Mouse (Mus musculus) stomach, embryonic 14.5 days (tissue): ENCODE data around the gene Atxn1. TPM values are rescaled to one million over a fixed set of nuclear protein-coding genes. Genes with fewer than 3 reads are reported as not detected.

Source experiments
- ATAC-seq: fragments of 200-750 bp; cut with Nextera tagmentation; 2 replicates; pipeline ENCODE4 v1.8.0; 2017; ENCODE audit warnings: low read depth, moderate TSS enrichment; ENCODE audit not compliant: insufficient number of reproducible peaks, insufficient read depth, low FRiP score
- H3K27ac ChIP-seq: fragments of 300-500 bp; sonication (generic); 2 replicates; pipeline ENCODE4 v1.5.1; 2014; ENCODE audit warnings: mild to moderate bottlenecking, low read length, moderate library complexity, mixed read lengths
- H3K27me3 ChIP-seq: fragments of 300-500 bp; sonication (generic); 2 replicates; pipeline ENCODE4 v1.6.1; 2014; ENCODE audit warnings: low read length, control low read depth, mixed read lengths; ENCODE audit not compliant: control insufficient read depth, insufficient read depth
- H3K36me3 ChIP-seq: fragments of 300-500 bp; sonication (generic); 2 replicates; pipeline ENCODE4 v1.6.1; 2014; ENCODE audit warnings: mild to moderate bottlenecking, control low read depth, low read length, moderate library complexity, mixed read lengths; ENCODE audit not compliant: control insufficient read depth, insufficient read depth
- H3K4me1 ChIP-seq: fragments of 300-500 bp; sonication (generic); 2 replicates; pipeline ENCODE4 v1.6.1; 2014; ENCODE audit warnings: low read length, control low read depth, mixed read lengths; ENCODE audit not compliant: control insufficient read depth, insufficient read depth
- H3K4me2 ChIP-seq: fragments of 300-500 bp; sonication (generic); replicated peaks from 2 replicates; pipeline ENCODE4 v1.6.1; 2014; ENCODE audit warnings: low read depth, low read length, control low read depth
- H3K4me3 ChIP-seq: fragments of 300-500 bp; sonication (generic); 2 replicates; pipeline ENCODE4 v1.5.1; 2014; ENCODE audit warnings: low read depth, low read length, control low read depth
- H3K9ac ChIP-seq: fragments of 300-500 bp; sonication (generic); replicated peaks from 2 replicates; pipeline ENCODE4 v1.6.1; 2014; ENCODE audit warnings: low read depth, mild to moderate bottlenecking, control low read depth, low read length, moderate library complexity, mixed read lengths
- H3K9me3 ChIP-seq: fragments of 300-500 bp; sonication (generic); 2 replicates; pipeline ENCODE4 v1.6.1; 2016; ENCODE audit warnings: low read depth, low read length, control low read depth; ENCODE audit not compliant: control insufficient read depth
- WGBS: fragments of 180-500 bp; shearing (Covaris S2); extraction: QIAGEN DNeasy Blood & Tissue Kit; methylation state at CpG from one replicate; pipeline ENCODE4 v1.1.7; 2014; 5-methylcytosine and 5-hydroxymethylcytosine counted together
- polyA plus RNA-seq: library from polyadenylated mRNA; unstranded; fragments of >200 nt; fragmentation: Nextera tagmentation; extraction: Ambion mirVana; gene quantifications from 2 replicates; pipeline ENCODE4 v1.2.1, GENCODE M21; 2014

Atxn1 gene
- polyA plus RNA-seq, 1 experiment from 2014 or later = 6.5 TPM

DNA sequence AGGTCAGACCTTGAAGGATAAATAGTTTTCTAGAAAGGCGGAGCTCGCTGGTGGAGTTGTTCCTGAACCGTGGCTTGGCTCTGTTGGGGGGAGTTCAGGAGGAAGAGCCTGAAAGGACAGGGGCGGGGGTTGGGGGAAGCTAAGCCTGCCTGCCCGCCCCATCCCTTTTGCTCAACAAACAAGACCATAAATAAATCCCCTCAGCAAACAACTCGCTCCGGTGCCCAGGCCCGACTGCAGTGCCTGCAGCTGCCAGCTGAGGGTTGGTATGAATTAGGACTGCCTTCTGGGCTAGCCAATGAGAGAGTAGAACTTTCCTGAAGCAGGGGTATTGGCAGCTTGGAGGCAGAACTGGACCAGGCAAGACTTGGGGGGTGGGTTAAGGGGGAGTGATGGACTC lies 456.3 kb downstream of the Atxn1 start:
- peak overlapping the region; percentile 33; the same call in 1 of the 2 replicates for H3K27ac ChIP-seq
- peak overlapping the region; percentile 97 for H3K4me2 ChIP-seq
- H3K9me3 ChIP-seq = no peaks in the 10 kb centered on the region
- ATAC-seq = no peak; the same call in 1 of the 2 replicates
- no peaks in the 10 kb centered on the region for H3K36me3 ChIP-seq
- H3K27me3 ChIP-seq = no peaks in the 10 kb centered on the region
- peaks cover 18% of the 10 kb centered on the region; the same call in 1 of the 2 replicates for H3K4me1 ChIP-seq
- H3K4me3 ChIP-seq = peak overlapping the region; percentile 51
- WGBS = 6% methylated on average over 8 of the region's 8 CpGs
- no peak overlapping the region for H3K9ac ChIP-seq

- H3K9me3 ChIP-seq = no peaks in the 10 kb centered on the region
- peak within 1 kb of the TSS; percentile 51 for H3K4me3 ChIP-seq
- peak; percentile 90 for ATAC-seq
- no peaks in the 10 kb centered on the region for H3K27me3 ChIP-seq
- H3K4me2 ChIP-seq = peak within 1 kb of the TSS; percentile 97
- peak within 1 kb of the TSS; percentile 34 for H3K9ac ChIP-seq
- peak within 1 kb of the TSS; percentile 48; the same call in 1 of the 2 replicates for H3K27ac ChIP-seq
- WGBS = 2% methylated on average over 63 of the region's 63 CpGs
- H3K4me1 ChIP-seq = 0 out of 2 replicates have a peak, but pooled peaks cover 12% of the 10 kb centered on the region
- H3K36me3 ChIP-seq = no peaks in the 10 kb centered on the region
Observed at GRCm38 (mm10) chr13:45507274-45508229, 457.3 kb downstream of the Atxn1 start, which contains the start of gene Gmpr. TSS of gene Gmpr (plus strand) at chr13:45507444.

GRCm38 (mm10) chr13:45505546-45505945 lies 459.3 kb downstream of the Atxn1 start:
- H3K36me3 ChIP-seq = no peaks in the 10 kb centered on the region
- 89% methylated on average over 3 of the region's 3 CpGs for WGBS
- no peak overlapping the region for H3K4me3 ChIP-seq
- no peak for ATAC-seq
- 0 out of 2 replicates have a peak, but pooled peaks cover 6% of the 10 kb centered on the region for H3K4me1 ChIP-seq
- no peak overlapping the region for H3K27ac ChIP-seq
- H3K4me2 ChIP-seq = no peak overlapping the region
- no peaks in the 10 kb centered on the region for H3K9me3 ChIP-seq
- H3K27me3 ChIP-seq = no peaks in the 10 kb centered on the region
- H3K9ac ChIP-seq = no peak overlapping the region

- no peak overlapping the region for H3K9ac ChIP-seq
- H3K27me3 ChIP-seq = no peaks in the 10 kb centered on the region
- H3K9me3 ChIP-seq = no peaks in the 10 kb centered on the region
- no peak for ATAC-seq
- 0 out of 2 replicates have a peak, but pooled peaks cover 2% of the 10 kb centered on the region for H3K4me1 ChIP-seq
- H3K4me2 ChIP-seq = no peak overlapping the region
- no peaks in the 10 kb centered on the region for H3K36me3 ChIP-seq
- 79% methylated on average over 5 of the region's 5 CpGs for WGBS
- H3K27ac ChIP-seq = no peak overlapping the region
- no peak overlapping the region for H3K4me3 ChIP-seq
Observed at GRCm38 (mm10) chr13:45502791-45503190, 462.0 kb downstream of the Atxn1 start.

DNA sequence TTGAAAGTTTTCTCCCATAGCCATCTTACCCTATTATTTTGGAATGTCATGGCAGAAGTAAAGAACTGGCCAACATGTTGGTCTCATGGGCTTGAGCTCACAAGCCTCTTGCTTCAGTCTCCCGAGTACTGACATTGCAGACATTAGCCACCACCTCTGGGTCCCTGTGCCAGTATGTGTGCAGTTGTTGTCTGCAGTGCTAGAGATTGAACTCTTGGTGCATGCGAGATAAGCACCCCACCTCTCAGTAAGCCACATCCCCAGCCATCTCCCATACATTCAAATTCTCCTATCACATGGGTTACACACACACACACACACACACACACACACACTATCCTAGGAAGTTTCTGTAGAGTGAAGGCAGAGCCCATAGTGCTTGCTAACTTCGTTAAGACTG lies 464.9 kb downstream of the Atxn1 start:
- 82% methylated on average over 3 of the region's 3 CpGs for WGBS
- Histone ChIP-seq H3K27ac (no peak overlapping the region), H3K9me3 (no peaks in the 10 kb centered on the region), H3K4me1 (no peaks in the 10 kb centered on the region), H3K4me2 (no peak overlapping the region), H3K36me3 (no peaks in the 10 kb centered on the region), H3K27me3 (no peaks in the 10 kb centered on the region), H3K4me3 (no peak overlapping the region), H3K9ac (no peak overlapping the region)
- ATAC-seq = no peak
